Mouse (Mus musculus): ENCODE results near the gene Trpc3.

GRCm38 (mm10) chr3:36709521-36709920 is 19.6 kb upstream of the Trpc3 start:
- TF ChIP-seq POLR2AphosphoS2 (IDR thresholded peaks at IDR 0.05; ENCODE audit: low read length), result no peak
- no peak for TF ChIP-seq CTCF (IDR thresholded peaks at IDR 0.05 in 2 of 3, conservative IDR thresholded peaks at IDR 0.05 in 1 of 3; ENCODE audit: control insufficient read depth in 1 of 3, insufficient read depth in 1 of 3, low read depth in 2 of 3, low read length in 3 of 3, poor library complexity in 1 of 3, severe bottlenecking in 1 of 3)
- no peak for TF ChIP-seq MAX (IDR thresholded peaks at IDR 0.05; ENCODE audit: low read length)
- TF ChIP-seq ZMIZ1 (IDR thresholded peaks at IDR 0.05; ENCODE audit: low read depth, low read length), result no peak
- TF ChIP-seq E2F4 (IDR thresholded peaks at IDR 0.05; ENCODE audit: borderline replicate concordance, low read depth, low read length), result no peak
- no peak for TF ChIP-seq EP300 (IDR thresholded peaks at IDR 0.05; ENCODE audit: low read depth in 1 of 2, low read length in 2 of 2)
- TF ChIP-seq ELF1 (IDR thresholded peaks at IDR 0.05; ENCODE audit: low read depth, low read length), result no peak
- no peak for TF ChIP-seq SMC3 (IDR thresholded peaks at IDR 0.05; ENCODE audit: low read depth, low read length)
- no peak for TF ChIP-seq MYB (IDR thresholded peaks at IDR 0.05; ENCODE audit: low read depth, low read length)
- TF ChIP-seq POLR2A (IDR thresholded peaks at IDR 0.05; ENCODE audit: control insufficient read depth in 1 of 2, insufficient read depth in 1 of 2, low read depth in 1 of 2, low read length in 2 of 2, poor library complexity in 1 of 2), result no peak
- no peak for TF ChIP-seq GATA1 (IDR thresholded peaks at IDR 0.05; ENCODE audit: low read depth, low read length)
- no peak for TF ChIP-seq JUND (IDR thresholded peaks at IDR 0.05; ENCODE audit: low read depth, low read length)
- no peak for TF ChIP-seq GABPA (IDR thresholded peaks at IDR 0.05; ENCODE audit: low read depth, low read length)

All from MEL (cell line).